Mouse (Mus musculus) intestine, postnatal 0 days (tissue): Measurements from ENCODE around the gene Bbox1. TPM values are rescaled to one million over a fixed set of nuclear protein-coding genes. Genes with fewer than 3 reads are reported as not detected.

ENCODE experiments used
- ATAC-seq: fragments of 200-750 bp; cut with Nextera tagmentation; 2 replicates; pipeline ENCODE4 v1.8.0; 2017; ENCODE audit warnings: mild to moderate bottlenecking, moderate TSS enrichment, moderate library complexity
- H3K27ac ChIP-seq: fragments of 300-500 bp; sonication (generic); 2 replicates; pipeline ENCODE4 v1.5.1; 2014; ENCODE audit warnings: mild to moderate bottlenecking, low read depth, low read length, moderate library complexity
- H3K27me3 ChIP-seq: fragments of 300-500 bp; sonication (generic); replicated peaks from 2 replicates; pipeline ENCODE4 v1.6.1; 2014; ENCODE audit warnings: low read length, mixed read lengths; ENCODE audit not compliant: control insufficient read depth, insufficient read depth
- H3K36me3 ChIP-seq: fragments of 300-500 bp; sonication (generic); 2 replicates; pipeline ENCODE4 v1.6.1; 2014; ENCODE audit warnings: mild to moderate bottlenecking, moderate library complexity; ENCODE audit not compliant: control insufficient read depth, insufficient read depth
- H3K4me1 ChIP-seq: fragments of 300-500 bp; sonication (generic); replicated peaks from 2 replicates; pipeline ENCODE4 v1.6.1; 2014; ENCODE audit warnings: antibody characterized with exemption, low read length, mixed read lengths; ENCODE audit not compliant: control insufficient read depth, insufficient read depth
- H3K4me2 ChIP-seq: fragments of 300-500 bp; sonication (generic); replicated peaks from 2 replicates; pipeline ENCODE4 v1.6.1; 2014; ENCODE audit warnings: low read depth, mild to moderate bottlenecking, moderate library complexity
- H3K4me3 ChIP-seq: fragments of 300-500 bp; sonication (generic); 2 replicates; pipeline ENCODE4 v1.5.1; 2014; ENCODE audit warnings: low read depth, low read length
- H3K9ac ChIP-seq: fragments of 300-500 bp; sonication (generic); 2 replicates; pipeline ENCODE4 v1.6.1; 2014; ENCODE audit warnings: mild to moderate bottlenecking, low read depth, low read length
- H3K9me3 ChIP-seq: fragments of 300-500 bp; sonication (generic); 2 replicates; pipeline ENCODE4 v1.6.1; 2016; ENCODE audit warnings: mixed run types; ENCODE audit not compliant: control insufficient read depth
- CTCF ChIP-seq: sonication (generic); IDR thresholded peaks from 2 replicates; pipeline ENCODE4 v1.5.1; 2016; ENCODE audit warnings: low read depth, mild to moderate bottlenecking, control low read depth, antibody characterized with exemption, moderate library complexity
- WGBS: fragments of 180-500 bp; shearing (Covaris S2); extraction: QIAGEN DNeasy Blood & Tissue Kit; methylation state at CpG from one replicate; pipeline ENCODE4 v1.1.7; 2014; 5-methylcytosine and 5-hydroxymethylcytosine counted together
- polyA plus RNA-seq: library from polyadenylated mRNA; unstranded; fragments of >200 nt; fragmentation: Nextera tagmentation; extraction: Ambion mirVana; gene quantifications from 2 replicates; pipeline ENCODE4 v1.2.1, GENCODE M21; 2015

Bbox1 gene
- polyA plus RNA-seq, 1 experiment from 2014 or later = 11.9 TPM

- ATAC-seq = no peak
- Histone ChIP-seq H3K9me3 (no peaks in the 10 kb centered on the region), H3K27ac (no peak overlapping the region), H3K4me3 (no peak overlapping the region), H3K9ac (no peak overlapping the region), H3K4me1 (no peaks in the 10 kb centered on the region), H3K27me3 (no peaks in the 10 kb centered on the region), H3K4me2 (no peak overlapping the region), H3K36me3 (no peaks in the 10 kb centered on the region)
- no peak for TF ChIP-seq CTCF
Observed at GRCm38 (mm10) chr2:110328953-110329352, 14.6 kb upstream of the Bbox1 start.

- TF ChIP-seq CTCF = no peak
- H3K4me1 ChIP-seq = no peaks in the 10 kb centered on the region
- ATAC-seq = no peak
- no peak overlapping the region for H3K4me2 ChIP-seq
- H3K27ac ChIP-seq = no peak overlapping the region
- no peaks in the 10 kb centered on the region for H3K27me3 ChIP-seq
- 82% methylated on average over 4 of the region's 4 CpGs for WGBS
- H3K9ac ChIP-seq = no peak overlapping the region
- no peaks in the 10 kb centered on the region for H3K9me3 ChIP-seq
- no peaks in the 10 kb centered on the region for H3K36me3 ChIP-seq
- H3K4me3 ChIP-seq = no peak overlapping the region
Observed at GRCm38 (mm10) chr2:110319949-110320348, 5.6 kb upstream of the Bbox1 start.

GRCm38 (mm10) chr2:110319266-110319665 is 4.9 kb upstream of the Bbox1 start:
- Histone ChIP-seq H3K9ac (no peak overlapping the region), H3K4me2 (no peak overlapping the region), H3K9me3 (no peaks in the 10 kb centered on the region), H3K4me1 (no peaks in the 10 kb centered on the region), H3K4me3 (no peak overlapping the region), H3K36me3 (no peaks in the 10 kb centered on the region), H3K27ac (no peak overlapping the region), H3K27me3 (no peaks in the 10 kb centered on the region)
- WGBS = 75% methylated on average over 1 of the region's 1 CpGs
- ATAC-seq = no peak
- TF ChIP-seq CTCF = no peak

DNA sequence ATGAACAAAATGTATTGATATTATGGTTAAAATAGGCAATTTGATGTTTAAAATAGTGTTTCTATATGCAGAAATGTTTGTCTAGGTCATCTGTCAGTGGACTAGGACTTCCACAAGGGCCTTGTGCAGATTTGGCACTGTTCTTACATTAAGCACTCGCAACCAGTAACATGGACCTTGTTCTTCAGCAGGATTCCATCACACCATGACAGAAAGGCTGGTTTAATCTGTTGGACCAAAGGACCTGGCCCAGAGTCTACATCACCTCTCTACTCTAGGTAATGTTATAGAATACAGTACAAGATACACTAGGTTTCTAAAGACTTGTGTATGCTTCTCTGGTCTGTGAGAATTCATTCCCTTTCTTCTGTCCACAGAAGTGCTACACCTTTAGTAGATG is 4.4 kb upstream of the Bbox1 start:
- Histone ChIP-seq H3K4me2 (no peak overlapping the region), H3K9me3 (no peaks in the 10 kb centered on the region), H3K36me3 (no peaks in the 10 kb centered on the region), H3K4me1 (no peaks in the 10 kb centered on the region), H3K4me3 (no peak overlapping the region), H3K9ac (no peak overlapping the region), H3K27ac (no peak overlapping the region), H3K27me3 (no peaks in the 10 kb centered on the region)
- TF ChIP-seq CTCF = no peak
- 88% methylated on average over 1 of the region's 1 CpGs for WGBS
- no peak for ATAC-seq

GRCm38 (mm10) chr2:110316116-110316883 is 1.9 kb upstream of the Bbox1 start:
- Histone ChIP-seq H3K9ac (no peak overlapping the region), H3K27me3 (no peaks in the 10 kb centered on the region), H3K4me2 (no peak overlapping the region), H3K4me1 (no peaks in the 10 kb centered on the region), H3K4me3 (no peak overlapping the region), H3K27ac (no peak overlapping the region), H3K9me3 (no peaks in the 10 kb centered on the region), H3K36me3 (no peaks in the 10 kb centered on the region)
- ATAC-seq = peak; percentile 90
- no peak for TF ChIP-seq CTCF
- WGBS = 35% methylated on average over 3 of the region's 3 CpGs

DNA sequence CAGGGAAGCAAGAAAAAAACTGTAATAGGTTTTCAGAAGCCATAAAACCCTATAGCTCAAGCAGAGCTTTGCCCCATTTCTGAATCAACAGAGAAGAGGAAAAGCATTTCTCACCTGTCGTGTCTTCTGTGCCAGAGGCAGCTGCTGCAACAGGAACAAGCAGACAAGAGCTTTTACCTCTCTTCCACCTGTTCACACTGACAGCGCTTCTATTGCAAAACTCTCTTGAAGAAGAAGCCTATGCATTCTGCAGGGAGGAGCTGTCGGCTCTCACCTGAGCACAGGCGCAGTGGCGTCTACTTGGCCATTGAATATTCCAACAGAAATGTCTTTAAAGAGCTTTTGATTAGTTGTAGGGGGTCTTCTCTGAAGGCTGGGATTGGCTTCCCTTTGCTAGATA is 286 bp downstream of the Bbox1 start:
- Histone ChIP-seq H3K27ac (no peak overlapping the region), H3K9me3 (no peaks in the 10 kb centered on the region), H3K27me3 (no peaks in the 10 kb centered on the region), H3K36me3 (no peaks in the 10 kb centered on the region), H3K9ac (no peak overlapping the region), H3K4me3 (no peak overlapping the region), H3K4me1 (no peaks in the 10 kb centered on the region), H3K4me2 (no peak overlapping the region)
- WGBS = 65% methylated on average over 5 of the region's 5 CpGs
- ATAC-seq = no peak
- TF ChIP-seq CTCF = no peak
